Mouse (Mus musculus): Measurements from ENCODE around the gene Dcaf4.

DNA sequence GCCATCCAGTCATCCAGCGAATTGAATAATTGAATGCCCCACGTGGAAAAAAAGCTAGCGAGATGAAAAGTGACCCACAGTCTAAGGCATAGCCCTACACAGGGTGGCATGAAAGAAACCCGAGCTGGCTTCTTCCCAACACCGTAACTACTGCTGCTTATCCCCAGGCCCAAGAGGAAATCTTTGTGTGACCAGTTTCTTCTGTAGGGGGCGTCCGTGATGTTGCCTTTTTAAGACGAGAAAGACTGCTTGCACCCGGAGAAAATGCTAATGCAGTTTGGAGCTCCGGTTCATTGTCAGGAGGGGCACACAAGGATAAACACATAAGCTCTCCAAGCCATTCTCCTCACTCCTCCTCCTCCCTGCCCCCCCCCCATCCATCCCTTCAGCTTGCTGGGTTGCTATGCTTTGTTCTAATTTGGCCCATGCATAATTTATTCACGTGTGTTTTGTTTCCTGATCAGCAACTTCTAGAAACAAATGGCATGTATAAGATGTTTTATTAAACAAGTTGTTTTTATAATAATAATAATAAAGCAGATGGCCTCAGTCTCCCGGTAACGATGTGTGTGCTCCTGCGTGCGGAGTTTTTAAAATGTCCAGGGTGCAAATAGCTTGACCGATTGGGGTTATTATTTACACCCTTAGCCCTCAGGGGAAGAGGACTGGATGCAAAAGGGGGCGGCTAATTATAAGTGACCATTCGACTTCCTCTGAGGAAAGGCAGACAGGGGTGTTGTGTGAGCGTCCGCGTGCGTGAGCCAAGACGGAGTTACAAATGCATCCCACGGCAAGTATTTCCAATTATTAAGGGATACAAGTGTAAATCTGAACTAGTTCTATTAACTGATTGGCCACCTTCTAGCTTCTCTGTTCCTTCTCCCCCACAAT, 35.2 kb upstream of the Dcaf4 start:
- TF ChIP-seq CTCF (IDR thresholded peaks at IDR 0.05; ENCODE audit: control insufficient read depth, insufficient read depth, insufficient replicate concordance, low read depth, low read length) (no peak), POLR2A (IDR thresholded peaks at IDR 0.05; ENCODE audit: control insufficient read depth, low read depth, low read length) (no peak)

Data from testis, adult 2 months (tissue).